Mouse (Mus musculus): ENCODE measurements around the gene Pard6b.

DNA sequence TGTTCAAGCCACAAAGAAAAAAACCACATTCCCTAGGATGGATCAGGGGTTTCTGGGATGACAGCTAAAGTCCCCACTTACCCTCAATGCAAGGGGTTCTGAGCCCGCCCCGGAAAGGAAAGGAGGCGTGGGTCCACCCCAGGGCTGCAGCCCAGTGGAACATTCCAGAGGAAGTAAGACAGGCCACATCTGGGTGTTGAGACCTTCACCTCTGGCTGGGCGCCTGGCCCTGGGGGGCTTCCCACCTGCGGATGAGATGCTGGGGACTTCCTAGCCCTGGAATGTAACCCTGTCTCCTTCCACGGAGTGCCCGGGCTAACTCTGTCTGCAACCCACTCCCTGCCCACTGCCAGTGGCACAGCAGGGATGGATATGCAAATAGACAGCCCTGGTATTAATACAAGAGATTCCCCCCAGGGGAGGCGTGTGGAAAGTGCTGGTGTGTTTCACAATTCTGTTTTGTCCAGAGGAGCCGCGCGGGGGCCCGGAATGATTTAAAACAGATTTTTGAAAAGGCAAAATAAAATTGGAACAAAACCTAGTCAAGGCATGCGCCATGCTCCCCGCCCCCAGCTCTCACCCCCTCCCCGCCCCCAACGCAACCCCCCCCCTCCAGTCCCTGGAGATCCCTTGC, 31.7 kb upstream of the Pard6b start:
- no peak for TF ChIP-seq ZNF384 (IDR thresholded peaks at IDR 0.05; ENCODE audit: low read depth, low read length)
- no peak for TF ChIP-seq TBP (conservative IDR thresholded peaks at IDR 0.05; ENCODE audit: low read depth, low read length)

Data from CH12.LX (cell line).